Mouse (Mus musculus) neural tube, embryonic 15.5 days (tissue): Measurements from ENCODE around the gene Clk2. TPM values are rescaled to one million over a fixed set of nuclear protein-coding genes. Genes with fewer than 3 reads are reported as not detected.

Source experiments
- ATAC-seq: fragments of 200-750 bp; cut with Nextera tagmentation; 2 replicates; pipeline ENCODE4 v1.8.0; 2017; ENCODE audit warnings: mild to moderate bottlenecking, moderate TSS enrichment, moderate library complexity; ENCODE audit not compliant: low FRiP score
- H3K27ac ChIP-seq: fragments of 300-500 bp; sonication (generic); replicated peaks from 2 replicates; pipeline ENCODE4 v1.5.1; 2015; ENCODE audit warnings: mild to moderate bottlenecking, inconsistent platforms
- H3K27me3 ChIP-seq: fragments of 300-500 bp; sonication (generic); replicated peaks from 2 replicates; pipeline ENCODE4 v1.6.1; 2015; ENCODE audit warnings: inconsistent platforms
- H3K36me3 ChIP-seq: fragments of 300-500 bp; sonication (generic); 2 replicates; pipeline ENCODE4 v1.6.1; 2015; ENCODE audit warnings: inconsistent platforms
- H3K4me1 ChIP-seq: fragments of 300-500 bp; sonication (generic); 2 replicates; pipeline ENCODE4 v1.6.1; 2015; ENCODE audit warnings: inconsistent platforms
- H3K4me2 ChIP-seq: fragments of 300-500 bp; sonication (generic); 2 replicates; pipeline ENCODE4 v1.6.1; 2015; ENCODE audit warnings: inconsistent platforms, mild to moderate bottlenecking, moderate library complexity
- H3K4me3 ChIP-seq: fragments of 300-500 bp; sonication (generic); replicated peaks from 2 replicates; pipeline ENCODE4 v1.5.1; 2015; ENCODE audit warnings: mild to moderate bottlenecking, inconsistent platforms
- H3K9ac ChIP-seq: fragments of 300-500 bp; sonication (generic); replicated peaks from 2 replicates; pipeline ENCODE4 v1.6.1; 2015; ENCODE audit warnings: mild to moderate bottlenecking, inconsistent platforms
- H3K9me3 ChIP-seq: fragments of 300-500 bp; sonication (generic); replicated peaks from 2 replicates; pipeline ENCODE4 v1.6.1; 2016; ENCODE audit warnings: inconsistent platforms
- WGBS: fragments of 180-500 bp; shearing (Covaris S2); methylation state at CpG from one replicate; pipeline ENCODE4 v1.1.7; 2015; ENCODE audit warnings: mixed read lengths; 5-methylcytosine and 5-hydroxymethylcytosine counted together
- polyA plus RNA-seq: library from polyadenylated mRNA; unstranded; fragments of >200 nt; fragmentation: Nextera tagmentation; extraction: Ambion mirVana; gene quantifications from 2 replicates; pipeline ENCODE4 v1.2.1, GENCODE M21; 2015

Gene Clk2
- polyA plus RNA-seq, 1 experiment from 2014 or later: 20.2 TPM

DNA sequence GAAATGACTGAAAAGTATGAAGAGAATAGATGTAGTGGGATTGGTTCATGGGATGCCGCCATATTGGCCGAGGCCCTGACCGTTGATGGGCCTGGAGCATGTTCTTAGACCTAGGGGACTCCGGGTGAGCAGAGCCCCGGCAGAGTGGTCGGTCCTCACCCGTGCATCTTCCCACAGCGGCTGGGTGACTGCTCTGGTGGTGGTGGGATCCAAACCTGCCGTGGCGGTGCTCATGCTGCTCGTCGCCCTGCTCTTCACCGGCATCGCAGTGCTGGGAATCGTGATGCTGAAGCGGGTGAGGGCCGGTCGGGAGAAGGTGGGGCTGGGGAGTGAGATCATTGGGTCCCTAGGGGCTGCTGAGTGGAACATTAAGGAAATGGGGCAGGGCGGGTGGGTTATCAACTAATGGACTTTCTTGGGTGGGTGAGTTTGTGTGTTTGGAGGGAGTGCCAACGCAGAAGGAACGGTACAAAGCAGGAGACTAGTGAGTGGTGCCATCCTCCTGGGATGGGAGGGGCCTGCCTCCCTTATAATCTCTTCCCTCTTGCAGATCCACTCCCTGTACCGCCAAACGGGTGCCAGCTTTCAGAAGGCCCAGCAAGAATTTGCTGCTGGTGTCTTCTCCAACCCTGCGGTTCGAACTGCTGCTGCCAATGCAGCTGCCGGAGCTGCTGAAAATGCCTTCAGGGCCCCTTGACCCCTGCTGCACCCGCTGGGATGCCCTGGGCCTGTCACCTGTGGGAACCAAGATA lies 17.3 kb downstream of the Clk2 start:
- ATAC-seq: no peak
- no peaks in the 10 kb centered on the region for H3K27me3 ChIP-seq
- no peak overlapping the region for H3K4me3 ChIP-seq
- 95% methylated on average over 27 of the region's 27 CpGs for WGBS
- peak overlapping the region; percentile 95; the same call in 1 of the 2 replicates for H3K27ac ChIP-seq
- H3K4me2 ChIP-seq: no peak overlapping the region
- H3K36me3 ChIP-seq: peaks cover 35% of the 10 kb centered on the region
- no peak overlapping the region for H3K9ac ChIP-seq
- H3K4me1 ChIP-seq: peaks cover 49% of the 10 kb centered on the region
- H3K9me3 ChIP-seq: no peaks in the 10 kb centered on the region

DNA sequence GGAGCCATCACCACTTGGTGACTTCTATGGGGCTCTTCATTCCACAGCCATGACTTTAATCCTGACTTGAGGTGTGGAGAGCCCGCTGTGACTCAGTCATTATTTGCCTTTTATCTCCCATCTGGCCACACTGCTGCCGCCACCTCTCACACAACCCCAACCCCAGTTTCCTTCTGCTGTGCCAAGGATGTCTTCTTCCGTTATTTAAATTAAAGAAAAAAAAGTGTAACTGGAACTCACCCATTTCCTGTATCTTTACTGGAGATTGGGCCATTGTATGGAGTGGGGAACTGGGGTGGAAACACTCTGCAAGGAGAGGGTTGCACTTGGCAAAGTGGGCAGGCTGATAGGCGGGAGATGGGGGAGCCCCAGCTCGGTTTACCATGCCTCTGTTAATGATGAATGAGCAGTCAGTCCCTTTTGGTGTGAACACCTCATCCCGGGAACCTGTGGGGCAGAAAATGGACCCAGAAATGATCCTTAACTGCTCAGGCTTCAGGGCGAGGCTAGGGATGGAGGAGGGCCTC lies 18.0 kb downstream of the Clk2 start:
- Histone ChIP-seq H3K4me1 (peaks cover 48% of the 10 kb centered on the region), H3K27me3 (no peaks in the 10 kb centered on the region), H3K36me3 (peaks cover 41% of the 10 kb centered on the region), H3K4me3 (peak overlapping the region; percentile 62), H3K27ac (peak overlapping the region; percentile 95), H3K9ac (no peak overlapping the region; the same call in 1 of the 2 replicates), H3K9me3 (no peaks in the 10 kb centered on the region), H3K4me2 (peak overlapping the region; percentile 97)
- WGBS: 51% methylated on average over 7 of the region's 7 CpGs
- ATAC-seq: peak; percentile 6

DNA sequence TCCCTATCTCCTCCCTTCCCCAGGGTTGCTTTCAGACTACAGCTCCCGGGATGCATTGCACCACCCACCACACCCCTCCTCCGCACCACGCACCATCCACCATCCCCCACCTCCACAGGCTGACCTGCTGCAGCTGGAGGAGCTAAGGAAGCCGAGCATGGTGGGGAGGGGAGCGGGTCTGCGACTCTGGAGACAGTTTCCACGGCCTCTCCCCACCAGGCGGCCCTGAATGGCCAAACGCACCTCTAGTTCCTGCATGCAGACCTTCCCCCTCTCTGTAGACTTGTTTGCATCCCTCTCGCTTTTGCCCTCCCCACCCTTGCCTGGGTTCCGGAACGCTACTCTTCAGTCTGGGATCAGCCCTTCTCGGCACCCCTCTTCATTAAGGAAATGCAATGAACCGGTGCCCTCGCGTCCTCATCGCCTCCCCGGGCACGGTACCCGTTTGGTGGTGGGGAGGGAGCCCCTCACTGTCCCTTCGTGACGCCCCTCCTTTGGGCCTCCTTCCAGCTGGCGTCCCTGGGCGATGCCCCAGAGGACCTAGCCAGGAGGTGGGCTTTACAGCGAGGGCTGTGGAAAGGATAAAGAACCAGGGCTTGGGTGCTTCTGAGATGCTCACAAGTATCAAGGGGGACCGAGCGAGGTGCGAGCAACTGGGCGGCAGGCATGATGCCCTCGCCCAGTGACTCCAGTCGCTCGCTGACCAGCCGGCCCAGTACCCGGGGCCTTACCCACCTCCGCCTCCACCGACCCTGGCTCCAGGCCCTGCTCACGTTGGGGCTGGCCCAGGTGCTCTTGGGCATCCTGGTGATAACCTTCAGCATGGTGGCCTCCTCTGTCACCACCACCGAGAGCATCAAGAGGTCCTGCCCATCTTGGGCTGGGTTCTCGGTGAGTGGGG lies 18.7 kb downstream of the Clk2 start, which contains the start of gene Fam189b:
Gene Fam189b, plus strand, starts transcription at position 86 of the 901 bp plus-strand sequence.
- peak within 1 kb of the TSS; percentile 94 for H3K9ac ChIP-seq
- no peaks in the 10 kb centered on the region for H3K27me3 ChIP-seq
- peak; percentile 94 for ATAC-seq
- H3K4me3 ChIP-seq: peak within 1 kb of the TSS; percentile 62
- H3K27ac ChIP-seq: peak within 1 kb of the TSS; percentile 95
- peaks cover 48% of the 10 kb centered on the region for H3K36me3 ChIP-seq
- peaks cover 43% of the 10 kb centered on the region for H3K4me1 ChIP-seq
- peak within 1 kb of the TSS; percentile 97 for H3K4me2 ChIP-seq
- H3K9me3 ChIP-seq: no peaks in the 10 kb centered on the region
- 5% methylated on average over 39 of the region's 39 CpGs for WGBS

DNA sequence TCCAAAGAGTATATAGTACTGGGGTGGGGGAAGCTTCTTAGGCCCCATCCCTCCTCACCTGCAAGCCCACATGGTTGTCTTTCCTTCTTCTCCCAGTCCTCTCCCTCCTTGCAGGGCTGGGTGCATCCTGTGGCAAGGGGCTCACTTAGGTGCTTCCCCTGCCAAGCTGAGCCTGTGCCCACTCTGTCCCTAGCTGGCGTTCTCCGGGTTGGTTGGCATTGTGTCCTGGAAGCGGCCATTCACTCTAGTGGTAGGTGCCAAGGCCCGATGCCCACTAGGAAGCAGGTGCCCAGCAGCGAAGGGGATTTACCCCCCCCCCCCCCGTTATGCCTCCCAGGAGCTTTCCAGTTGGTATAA lies 19.3 kb downstream of the Clk2 start:
- Histone ChIP-seq H3K27me3 (no peaks in the 10 kb centered on the region), H3K9ac (peak overlapping the region; percentile 94), H3K4me3 (peak overlapping the region; percentile 62), H3K9me3 (no peaks in the 10 kb centered on the region), H3K27ac (peak overlapping the region; percentile 95), H3K36me3 (peaks cover 53% of the 10 kb centered on the region), H3K4me2 (peak overlapping the region; percentile 97), H3K4me1 (peaks cover 37% of the 10 kb centered on the region)
- ATAC-seq: no peak; the same call in 1 of the 2 replicates
- WGBS: 58% methylated on average over 6 of the region's 6 CpGs

DNA sequence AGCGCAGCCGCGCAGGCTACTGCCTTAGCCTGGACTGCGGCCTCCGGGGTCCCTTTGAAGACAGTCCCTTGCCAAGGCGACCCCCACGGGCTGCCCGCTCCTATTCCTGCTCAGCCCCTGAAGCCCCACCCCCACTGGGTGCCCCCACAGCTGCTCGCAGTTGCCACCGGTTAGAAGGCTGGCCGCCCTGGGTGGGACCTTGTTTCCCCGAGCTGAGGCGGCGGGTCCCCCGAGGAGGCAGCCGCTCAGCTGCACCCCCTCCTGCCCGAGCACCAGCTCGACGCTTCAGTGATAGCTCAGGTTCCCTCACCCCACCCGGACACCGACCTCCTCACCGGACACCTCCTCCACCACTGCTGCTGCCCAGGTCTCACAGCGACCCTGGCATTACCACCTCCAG lies 22.6 kb downstream of the Clk2 start:
- Histone ChIP-seq H3K27ac (no peak overlapping the region), H3K4me3 (no peak overlapping the region), H3K4me2 (no peak overlapping the region), H3K36me3 (peaks cover 22% of the 10 kb centered on the region), H3K27me3 (no peaks in the 10 kb centered on the region), H3K4me1 (peaks cover 30% of the 10 kb centered on the region), H3K9ac (no peak overlapping the region), H3K9me3 (no peaks in the 10 kb centered on the region)
- ATAC-seq: no peak
- WGBS: 50% methylated on average over 23 of the region's 23 CpGs

DNA sequence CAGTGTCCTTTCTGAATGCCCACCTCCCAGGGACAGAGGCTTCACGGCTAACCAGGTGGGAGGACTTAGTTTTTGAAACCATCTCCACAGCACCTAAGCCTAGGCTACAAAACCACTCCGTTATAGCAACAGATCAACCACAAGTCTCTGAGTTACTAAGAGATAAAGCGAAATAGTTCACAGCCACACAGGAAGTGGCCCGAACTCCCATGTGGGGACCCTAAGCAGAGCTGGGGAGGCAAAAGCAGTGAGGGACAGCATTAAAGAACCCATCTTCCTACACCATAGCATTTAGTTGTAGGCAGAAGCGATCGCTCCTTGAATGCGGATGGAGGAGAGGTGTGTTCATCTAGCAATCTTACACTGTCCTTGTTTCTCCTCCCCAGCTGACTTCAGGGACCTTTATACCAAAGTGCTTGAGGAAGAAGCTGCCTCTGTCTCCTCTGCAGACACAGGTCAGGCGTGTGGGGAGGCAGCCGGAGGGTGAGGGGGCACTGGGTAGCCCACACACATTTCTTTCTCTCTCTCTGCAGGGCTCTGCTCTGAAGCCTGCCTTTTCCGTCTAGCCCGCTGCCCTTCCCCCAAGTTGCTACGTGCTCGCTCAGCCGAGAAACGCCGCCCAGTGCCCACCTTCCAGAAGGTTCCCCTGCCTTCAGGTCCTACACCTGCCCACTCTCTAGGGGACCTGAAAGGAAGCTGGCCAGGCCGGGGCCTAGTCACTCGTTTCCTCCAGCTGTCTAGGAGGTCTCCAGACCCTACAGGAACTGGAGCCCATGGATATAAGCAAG lies 23.3 kb downstream of the Clk2 start:
- Histone ChIP-seq H3K27ac (no peak overlapping the region), H3K36me3 (peaks cover 20% of the 10 kb centered on the region), H3K4me2 (no peak overlapping the region), H3K27me3 (no peaks in the 10 kb centered on the region), H3K4me3 (no peak overlapping the region), H3K9ac (no peak overlapping the region), H3K9me3 (no peaks in the 10 kb centered on the region), H3K4me1 (peaks cover 25% of the 10 kb centered on the region)
- WGBS: 73% methylated on average over 18 of the region's 18 CpGs
- ATAC-seq: no peak

DNA sequence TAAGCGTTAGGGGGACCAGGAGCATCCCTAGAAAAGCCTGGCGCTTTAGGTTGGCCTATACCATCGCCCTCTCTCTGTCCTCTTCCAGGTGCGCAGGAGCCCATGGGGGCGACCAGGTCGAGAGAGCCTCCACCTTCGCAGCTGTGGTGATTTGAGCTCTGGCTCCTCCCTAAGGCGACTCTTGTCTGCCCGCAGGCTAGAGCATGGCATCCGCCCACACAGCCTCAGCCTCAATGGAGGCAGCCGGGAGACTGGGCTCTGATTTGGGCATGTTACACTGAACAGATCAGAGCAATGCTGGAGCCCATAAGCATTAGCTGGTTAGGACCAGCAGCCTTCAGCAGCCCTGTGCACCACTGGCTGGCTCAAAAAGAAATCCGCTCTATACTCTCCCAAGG lies 23.9 kb downstream of the Clk2 start:
- Histone ChIP-seq H3K9me3 (no peaks in the 10 kb centered on the region), H3K36me3 (peaks cover 20% of the 10 kb centered on the region), H3K9ac (no peak overlapping the region), H3K27me3 (no peaks in the 10 kb centered on the region), H3K4me1 (peaks cover 22% of the 10 kb centered on the region), H3K4me2 (no peak overlapping the region), H3K27ac (no peak overlapping the region), H3K4me3 (no peak overlapping the region)
- 74% methylated on average over 12 of the region's 12 CpGs for WGBS
- ATAC-seq: no peak

DNA sequence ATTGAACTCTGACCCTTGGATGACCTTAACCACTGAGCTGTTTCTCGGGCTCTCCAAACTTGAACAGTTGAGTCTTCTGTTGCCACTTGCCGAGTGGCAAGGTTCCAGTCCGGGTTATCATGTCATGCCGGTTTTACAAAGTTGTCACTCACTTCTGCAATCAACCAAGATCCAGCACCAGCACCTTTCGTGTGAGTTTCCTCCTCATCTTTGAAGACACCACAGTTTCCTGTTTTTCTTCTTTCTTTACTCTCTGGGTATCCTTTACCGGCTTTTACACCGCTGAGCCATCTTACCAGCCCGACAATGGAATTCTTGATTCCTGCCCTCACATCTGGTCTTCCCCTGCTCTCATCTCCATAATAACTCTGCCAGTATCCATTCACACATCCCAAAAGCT lies 25.8 kb downstream of the Clk2 start:
- Histone ChIP-seq H3K9ac (no peak overlapping the region), H3K36me3 (peaks cover 20% of the 10 kb centered on the region), H3K27ac (no peak overlapping the region), H3K9me3 (no peaks in the 10 kb centered on the region), H3K4me1 (peaks cover 4% of the 10 kb centered on the region), H3K4me3 (no peak overlapping the region), H3K4me2 (no peak overlapping the region), H3K27me3 (no peaks in the 10 kb centered on the region)
- no peak for ATAC-seq
- 87% methylated on average over 8 of the region's 8 CpGs for WGBS

DNA sequence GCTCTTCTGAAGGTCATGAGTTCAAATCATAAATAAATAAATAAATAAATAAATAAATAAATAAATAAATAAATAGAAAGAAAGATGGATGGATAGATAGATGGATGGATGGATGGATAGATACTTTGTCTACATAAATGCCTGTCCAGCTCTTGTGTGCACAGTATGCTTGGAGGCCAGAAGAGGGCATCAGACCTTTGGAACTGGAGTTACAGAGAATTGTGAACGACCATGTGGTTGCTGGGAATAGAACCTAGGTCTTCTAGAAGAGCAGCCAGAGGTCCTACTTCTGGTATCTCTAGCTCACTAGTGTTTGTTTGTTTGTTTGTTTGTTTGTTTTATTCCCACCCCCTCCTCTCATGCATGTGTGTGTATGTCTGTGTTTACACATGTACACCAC lies 28.8 kb downstream of the Clk2 start:
- Histone ChIP-seq H3K4me2 (no peak overlapping the region), H3K27me3 (no peaks in the 10 kb centered on the region), H3K9ac (no peak overlapping the region), H3K9me3 (no peaks in the 10 kb centered on the region), H3K36me3 (peaks cover 7% of the 10 kb centered on the region), H3K4me1 (peaks cover 11% of the 10 kb centered on the region), H3K27ac (no peak overlapping the region), H3K4me3 (no peak overlapping the region)
- WGBS: 80% methylated on average over 1 of the region's 1 CpGs
- ATAC-seq: no peak

DNA sequence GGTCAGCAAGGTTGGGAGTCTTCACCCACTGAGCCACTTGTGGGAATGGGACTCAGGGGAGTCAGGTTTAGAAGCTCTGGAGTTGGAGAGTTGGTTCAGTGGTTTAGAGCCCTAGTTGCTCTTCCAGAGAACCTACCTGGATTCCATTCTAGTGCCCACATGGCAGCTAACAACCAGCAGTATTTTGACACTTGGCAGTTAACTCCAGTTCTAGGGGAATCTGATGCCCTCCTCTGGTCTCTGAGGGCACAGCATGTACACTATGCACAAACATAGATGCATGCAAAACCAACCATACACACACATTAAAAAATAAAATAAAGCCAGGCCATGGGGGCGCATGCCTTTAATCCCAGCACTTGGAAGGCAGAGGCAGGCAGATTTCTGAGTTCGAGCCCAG lies 29.3 kb downstream of the Clk2 start:
- no peak overlapping the region for H3K4me2 ChIP-seq

More for the DNA sequence above, 29.3 kb downstream of the Clk2 start:
- Histone ChIP-seq H3K4me3 (no peak overlapping the region), H3K27me3 (no peaks in the 10 kb centered on the region), H3K9ac (no peak overlapping the region), H3K9me3 (no peaks in the 10 kb centered on the region), H3K4me1 (peaks cover 11% of the 10 kb centered on the region), H3K36me3 (peaks cover 2% of the 10 kb centered on the region; the same call in 1 of the 2 replicates), H3K27ac (no peak overlapping the region)
- ATAC-seq: no peak
- 95% methylated on average over 2 of the region's 2 CpGs for WGBS
